Mouse (Mus musculus): ENCODE results near the gene Nup133. TPM values are rescaled to one million over a fixed set of nuclear protein-coding genes. Genes with fewer than 3 reads are reported as not detected.
A peak's percentile ranks its signal among the peaks of the same experiment; 100 is the strongest.

The Nup133 gene
- polyA plus RNA-seq, 1 experiment from 2014 or later, result 42.3 TPM

GRCm38 (mm10) chr8:123884721-123885565 lies 64.1 kb downstream of the Nup133 start:
- 4% methylated on average over 13 of the region's 14 CpGs for WGBS
- Histone ChIP-seq H3K9me3 (no peaks in the 10 kb centered on the region), H3K9ac (peak overlapping the region; percentile 27; the same call in 1 of the 2 replicates), H3K27ac (peak overlapping the region; percentile 57; the same call in 1 of the 2 replicates), H3K4me1 (peaks cover 15% of the 10 kb centered on the region), H3K27me3 (peaks cover 19% of the 10 kb centered on the region), H3K4me2 (peak overlapping the region; percentile 48), H3K36me3 (no peaks in the 10 kb centered on the region), H3K4me3 (no peak overlapping the region)
- ATAC-seq (ENCODE audit: insufficient number of reproducible peaks, insufficient read depth, low FRiP score, low TSS enrichment, low read depth), result peak; percentile 65; the same call in 1 of the 2 replicates

GRCm38 (mm10) chr8:123883094-123883493 lies 66.0 kb downstream of the Nup133 start:
- no peak; the same call in 1 of the 2 replicates for ATAC-seq (ENCODE audit: insufficient number of reproducible peaks, insufficient read depth, low FRiP score, low TSS enrichment, low read depth)
- no peak overlapping the region for H3K4me3 ChIP-seq
- peaks cover 15% of the 10 kb centered on the region for H3K4me1 ChIP-seq
- peaks cover 8% of the 10 kb centered on the region; the same call in 1 of the 2 replicates for H3K27me3 ChIP-seq
- no peaks in the 10 kb centered on the region for H3K36me3 ChIP-seq
- 59% methylated on average over 4 of the region's 4 CpGs for WGBS
- no peak overlapping the region for H3K9ac ChIP-seq
- H3K4me2 ChIP-seq, result no peak overlapping the region
- H3K27ac ChIP-seq, result no peak overlapping the region
- no peaks in the 10 kb centered on the region for H3K9me3 ChIP-seq

- Histone ChIP-seq H3K27ac (no peak overlapping the region), H3K4me1 (peaks cover 15% of the 10 kb centered on the region), H3K27me3 (peaks cover 8% of the 10 kb centered on the region; the same call in 1 of the 2 replicates), H3K9ac (no peak overlapping the region), H3K9me3 (no peaks in the 10 kb centered on the region), H3K36me3 (no peaks in the 10 kb centered on the region), H3K4me3 (no peak overlapping the region), H3K4me2 (no peak overlapping the region)
- no peak for ATAC-seq (ENCODE audit: insufficient number of reproducible peaks, insufficient read depth, low FRiP score, low TSS enrichment, low read depth)
- 63% methylated on average over 2 of the region's 2 CpGs for WGBS
Measured at GRCm38 (mm10) chr8:123882412-123882811, 66.7 kb downstream of the Nup133 start.

- Histone ChIP-seq H3K4me2 (no peak overlapping the region), H3K4me3 (no peak overlapping the region), H3K36me3 (no peaks in the 10 kb centered on the region), H3K9ac (no peak overlapping the region), H3K4me1 (peaks cover 15% of the 10 kb centered on the region), H3K27me3 (peaks cover 1% of the 10 kb centered on the region; the same call in 1 of the 2 replicates), H3K9me3 (no peaks in the 10 kb centered on the region), H3K27ac (no peak overlapping the region)
- 46% methylated on average over 4 of the region's 4 CpGs for WGBS
- no peak for ATAC-seq (ENCODE audit: insufficient number of reproducible peaks, insufficient read depth, low FRiP score, low TSS enrichment, low read depth)
Measured at GRCm38 (mm10) chr8:123880821-123881350, 68.2 kb downstream of the Nup133 start.

GRCm38 (mm10) chr8:123880271-123880670 lies 68.8 kb downstream of the Nup133 start:
- 67% methylated on average over 10 of the region's 10 CpGs for WGBS
- H3K4me3 ChIP-seq, result no peak overlapping the region

GRCm38 (mm10) chr8:123877865-123878264 lies 71.2 kb downstream of the Nup133 start:
- Histone ChIP-seq H3K36me3 (no peaks in the 10 kb centered on the region), H3K4me1 (0 out of 2 replicates have a peak, but pooled peaks cover 3% of the 10 kb centered on the region), H3K4me2 (no peak overlapping the region), H3K4me3 (no peak overlapping the region), H3K9me3 (no peaks in the 10 kb centered on the region), H3K27me3 (no peaks in the 10 kb centered on the region), H3K9ac (no peak overlapping the region), H3K27ac (no peak overlapping the region)
- no peak for ATAC-seq (ENCODE audit: insufficient number of reproducible peaks, insufficient read depth, low FRiP score, low TSS enrichment, low read depth)
- 59% methylated on average over 2 of the region's 2 CpGs for WGBS

More at GRCm38 (mm10) chr8:123880271-123880670, 68.8 kb downstream of the Nup133 start:
- Histone ChIP-seq H3K9ac (no peak overlapping the region), H3K4me2 (no peak overlapping the region), H3K27ac (no peak overlapping the region), H3K4me1 (peaks cover 15% of the 10 kb centered on the region), H3K9me3 (no peaks in the 10 kb centered on the region), H3K27me3 (no peaks in the 10 kb centered on the region; the same call in 1 of the 2 replicates), H3K36me3 (no peaks in the 10 kb centered on the region)
- ATAC-seq (ENCODE audit: insufficient number of reproducible peaks, insufficient read depth, low FRiP score, low TSS enrichment, low read depth), result no peak

- WGBS, result 81% methylated on average over 11 of the region's 11 CpGs
- H3K4me1 ChIP-seq, result peaks cover 9% of the 10 kb centered on the region
- no peak overlapping the region for H3K4me3 ChIP-seq
- H3K9me3 ChIP-seq, result no peaks in the 10 kb centered on the region
- no peaks in the 10 kb centered on the region for H3K27me3 ChIP-seq
- no peak for ATAC-seq (ENCODE audit: insufficient number of reproducible peaks, insufficient read depth, low FRiP score, low TSS enrichment, low read depth)
- H3K9ac ChIP-seq, result no peak overlapping the region
- no peak overlapping the region for H3K27ac ChIP-seq
- no peaks in the 10 kb centered on the region for H3K36me3 ChIP-seq
- H3K4me2 ChIP-seq, result no peak overlapping the region
Measured at GRCm38 (mm10) chr8:123874324-123874723, 74.7 kb downstream of the Nup133 start.

GRCm38 (mm10) chr8:123873364-123873763 lies 75.7 kb downstream of the Nup133 start:
- Histone ChIP-seq H3K4me1 (peaks cover 9% of the 10 kb centered on the region), H3K36me3 (no peaks in the 10 kb centered on the region), H3K4me2 (no peak overlapping the region), H3K27ac (no peak overlapping the region), H3K9me3 (no peaks in the 10 kb centered on the region), H3K4me3 (no peak overlapping the region), H3K27me3 (no peaks in the 10 kb centered on the region), H3K9ac (no peak overlapping the region)
- WGBS, result 72% methylated on average over 6 of the region's 6 CpGs
- ATAC-seq (ENCODE audit: insufficient number of reproducible peaks, insufficient read depth, low FRiP score, low TSS enrichment, low read depth), result no peak

GRCm38 (mm10) chr8:123872048-123872447 lies 77.0 kb downstream of the Nup133 start:
- WGBS, result 46% methylated on average over 9 of the region's 9 CpGs
- Histone ChIP-seq H3K36me3 (no peaks in the 10 kb centered on the region), H3K4me3 (no peak overlapping the region), H3K4me2 (no peak overlapping the region), H3K9ac (no peak overlapping the region), H3K4me1 (peaks cover 13% of the 10 kb centered on the region), H3K27ac (no peak overlapping the region), H3K27me3 (no peaks in the 10 kb centered on the region), H3K9me3 (no peaks in the 10 kb centered on the region)
- ATAC-seq (ENCODE audit: insufficient number of reproducible peaks, insufficient read depth, low FRiP score, low TSS enrichment, low read depth), result no peak

GRCm38 (mm10) chr8:123866971-123867370 lies 82.1 kb downstream of the Nup133 start:
- no peaks in the 10 kb centered on the region for H3K9me3 ChIP-seq
- peaks cover 30% of the 10 kb centered on the region for H3K27me3 ChIP-seq
- no peak for ATAC-seq (ENCODE audit: insufficient number of reproducible peaks, insufficient read depth, low FRiP score, low TSS enrichment, low read depth)
- H3K4me3 ChIP-seq, result no peak overlapping the region
- H3K36me3 ChIP-seq, result no peaks in the 10 kb centered on the region
- H3K9ac ChIP-seq, result no peak overlapping the region
- H3K4me2 ChIP-seq, result no peak overlapping the region
- peaks cover 18% of the 10 kb centered on the region for H3K4me1 ChIP-seq
- 8% methylated on average over 5 of the region's 5 CpGs for WGBS
- H3K27ac ChIP-seq, result no peak overlapping the region

- no peak for ATAC-seq (ENCODE audit: insufficient number of reproducible peaks, insufficient read depth, low FRiP score, low TSS enrichment, low read depth)
- WGBS, result 70% methylated on average over 7 of the region's 7 CpGs
- no peak overlapping the region for H3K9ac ChIP-seq
- no peak overlapping the region for H3K27ac ChIP-seq
- H3K4me3 ChIP-seq, result no peak overlapping the region
- no peak overlapping the region for H3K4me2 ChIP-seq
- H3K36me3 ChIP-seq, result no peaks in the 10 kb centered on the region
- no peaks in the 10 kb centered on the region for H3K9me3 ChIP-seq
- H3K27me3 ChIP-seq, result peaks cover 34% of the 10 kb centered on the region
- peaks cover 14% of the 10 kb centered on the region for H3K4me1 ChIP-seq
Measured at GRCm38 (mm10) chr8:123865786-123866185, 83.3 kb downstream of the Nup133 start.

- peaks cover 13% of the 10 kb centered on the region for H3K4me1 ChIP-seq
- H3K27me3 ChIP-seq, result peaks cover 39% of the 10 kb centered on the region
- H3K4me3 ChIP-seq, result peak overlapping the region; percentile 91
- H3K27ac ChIP-seq, result no peak overlapping the region
- no peak for ATAC-seq (ENCODE audit: insufficient number of reproducible peaks, insufficient read depth, low FRiP score, low TSS enrichment, low read depth)
- no peak overlapping the region for H3K9ac ChIP-seq
- peak overlapping the region; percentile 92 for H3K4me2 ChIP-seq
- H3K9me3 ChIP-seq, result no peaks in the 10 kb centered on the region
- 69% methylated on average over 4 of the region's 4 CpGs for WGBS
- no peaks in the 10 kb centered on the region for H3K36me3 ChIP-seq
Measured at GRCm38 (mm10) chr8:123860386-123860785, 88.7 kb downstream of the Nup133 start.

All from embryonic facial prominence, embryonic 13.5 days (tissue).